Mouse (Mus musculus) kidney, adult 2 months (tissue): ENCODE data around the gene Vcam1.

Experiments
- CTCF ChIP-seq: fragments of 200-500 bp; conservative IDR thresholded peaks from 2 replicates; pipeline ENCODE4 v1.5.1; 2011; ENCODE audit warnings: low read depth, mild to moderate bottlenecking, control low read depth, low read length, moderate library complexity, mixed read lengths; ENCODE audit not compliant: insufficient read depth, insufficient read length
- POLR2A ChIP-seq: fragments of 200-500 bp; IDR thresholded peaks from one replicate; pipeline ENCODE4 v1.6.1; 2011; ENCODE audit warnings: low read depth, low read length, control low read depth

DNA sequence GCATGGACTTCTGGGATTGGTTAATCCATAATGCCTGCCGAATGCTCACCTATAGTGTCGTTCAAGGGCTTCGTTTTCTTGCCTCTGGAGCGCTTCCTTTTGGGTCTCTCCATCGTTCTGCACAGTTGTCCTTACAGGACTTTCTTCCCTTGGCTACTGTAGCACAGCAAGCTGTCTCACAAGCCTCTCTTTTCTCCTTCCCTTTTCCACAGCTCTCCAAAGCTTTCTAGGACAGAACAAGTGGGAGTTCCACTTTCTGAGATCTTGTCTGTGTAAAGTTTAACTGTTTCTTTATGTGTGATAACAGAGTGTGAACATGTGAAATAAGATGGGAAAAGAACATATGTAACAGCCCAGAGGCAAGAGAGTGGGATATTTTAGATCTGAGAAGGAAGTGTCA lies 34.0 kb upstream of the Vcam1 start:
- TF ChIP-seq POLR2A (no peak), CTCF (no peak)
